Mouse (Mus musculus) layer of hippocampus, adult 8-10 months (tissue): ENCODE results near the gene Sobp. TPM values are rescaled to one million over a fixed set of nuclear protein-coding genes. Genes with fewer than 3 reads are reported as not detected.

Experiments used
- DNase-seq, 2 experiments: peaks; one replicate each; pipeline ENCODE4 v3.0.0; 2022; ENCODE audit warnings: low spot score in 2 of 2
- total RNA-seq, 4 experiments: library from RNA; stranded (reverse); gene quantifications; 2 replicates each; pipeline ENCODE4 v1.2.4; 2022

Gene Sobp
- total RNA-seq, 4 experiments from 2014 or later = 70.2 to 79.5 (median 72.3) TPM

DNA sequence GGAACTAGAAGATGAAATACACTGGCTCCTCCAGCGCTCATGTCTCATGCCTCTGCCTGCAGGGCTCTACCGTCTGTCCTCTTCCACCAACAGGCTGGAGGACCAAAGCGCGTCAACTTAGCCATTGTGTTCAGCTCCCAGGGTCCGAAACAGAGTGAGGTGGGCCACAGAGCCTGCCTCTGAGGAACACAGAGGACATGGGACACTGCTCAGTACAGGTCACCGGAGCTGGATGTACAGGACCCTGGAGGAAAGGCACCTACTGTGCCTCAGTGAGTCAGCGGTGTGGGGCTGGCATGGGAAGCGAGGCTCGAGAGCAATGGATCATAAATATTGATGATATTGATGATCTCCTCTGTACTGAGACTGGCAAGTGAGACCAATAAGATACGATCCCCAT, 175.0 kb downstream of the Sobp start:
- DNase-seq = no peak

DNA sequence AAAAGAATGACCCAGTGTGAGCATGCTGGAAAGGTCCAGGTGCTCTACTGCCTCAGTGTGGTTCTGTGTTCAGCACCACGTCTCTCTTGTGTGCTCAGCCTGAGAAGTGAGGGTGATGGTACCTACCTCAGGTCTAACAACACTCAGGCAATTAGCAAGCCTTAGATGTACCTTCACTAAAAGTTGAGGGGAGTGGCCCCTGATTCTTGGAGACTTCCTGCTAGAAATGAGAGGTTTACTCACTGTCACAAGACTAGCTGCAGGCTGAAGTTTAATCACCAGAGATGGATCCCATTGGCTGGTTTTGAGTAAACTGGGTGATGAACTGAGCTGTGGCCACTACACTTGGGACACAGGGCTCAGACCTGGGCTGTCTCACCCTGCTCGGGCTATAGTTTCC, 177.1 kb downstream of the Sobp start:
- no peak for DNase-seq

DNA sequence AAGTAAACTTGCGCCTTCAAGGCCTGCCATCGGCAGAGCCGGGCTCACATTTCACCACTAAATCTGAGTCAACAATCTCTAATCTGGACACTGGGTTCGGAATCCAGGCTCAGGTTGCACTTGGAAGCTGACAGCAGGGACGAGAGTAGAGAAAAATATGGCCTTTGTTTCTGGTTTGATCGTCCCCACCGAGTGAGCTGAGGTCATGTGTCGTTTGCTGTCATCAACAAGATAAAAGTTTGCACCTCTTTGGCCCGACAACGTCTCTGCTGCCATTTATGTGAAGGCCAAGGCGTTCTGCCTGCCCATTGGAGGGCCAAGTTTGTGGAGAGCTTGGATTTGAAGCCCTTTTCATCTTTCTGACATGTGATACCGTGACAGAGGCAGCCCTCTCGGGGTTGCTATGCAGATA, 178.8 kb downstream of the Sobp start:
- DNase-seq = no peak

- DNase-seq = no peak
These were observed 180.0 kb downstream of the Sobp start for GRCm38 (mm10) chr10:42994331-42994782.

DNA sequence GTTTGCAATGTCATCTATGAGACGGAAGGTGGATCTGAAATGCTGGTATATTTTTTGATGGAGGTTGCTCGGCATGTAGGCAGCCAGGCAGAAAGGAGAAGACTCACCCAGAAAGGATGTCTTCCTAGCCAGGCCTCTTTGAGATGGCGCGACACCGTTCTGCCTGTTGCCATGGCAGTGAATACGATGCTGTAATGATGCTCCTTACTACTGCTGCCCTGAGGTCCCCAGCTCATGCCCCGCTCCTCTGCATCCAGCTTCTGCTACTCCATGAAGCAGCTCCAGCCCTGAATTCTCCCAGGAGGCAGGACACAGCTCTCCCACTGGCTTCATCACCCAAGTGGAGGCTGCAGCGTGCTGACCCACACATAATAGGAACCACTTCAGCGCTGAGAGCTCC, 183.3 kb downstream of the Sobp start:
- no peak for DNase-seq

DNA sequence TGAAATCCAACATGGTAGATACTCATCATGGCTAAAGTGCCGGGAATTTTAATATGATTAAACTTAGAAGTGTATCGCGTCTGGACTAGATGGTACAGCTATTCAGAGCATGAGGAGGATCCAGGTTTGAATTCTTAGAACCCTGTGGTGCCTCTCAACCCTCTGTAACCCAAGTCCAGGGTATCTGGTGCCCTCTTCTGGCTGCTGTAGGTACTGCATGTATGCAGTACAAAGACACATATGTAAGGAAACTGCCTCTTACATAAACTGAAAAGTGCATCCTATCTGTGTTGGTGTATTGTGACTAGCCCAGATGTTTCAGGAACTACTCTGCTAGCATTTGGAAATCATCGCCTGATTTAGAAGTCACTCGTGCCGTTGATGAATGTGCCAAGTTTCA, 184.4 kb downstream of the Sobp start:
- peak in 1 of 2 experiments; percentile 57 for DNase-seq

- DNase-seq = no peak
These were observed 185.7 kb downstream of the Sobp start for GRCm38 (mm10) chr10:42988627-42989026.

DNA sequence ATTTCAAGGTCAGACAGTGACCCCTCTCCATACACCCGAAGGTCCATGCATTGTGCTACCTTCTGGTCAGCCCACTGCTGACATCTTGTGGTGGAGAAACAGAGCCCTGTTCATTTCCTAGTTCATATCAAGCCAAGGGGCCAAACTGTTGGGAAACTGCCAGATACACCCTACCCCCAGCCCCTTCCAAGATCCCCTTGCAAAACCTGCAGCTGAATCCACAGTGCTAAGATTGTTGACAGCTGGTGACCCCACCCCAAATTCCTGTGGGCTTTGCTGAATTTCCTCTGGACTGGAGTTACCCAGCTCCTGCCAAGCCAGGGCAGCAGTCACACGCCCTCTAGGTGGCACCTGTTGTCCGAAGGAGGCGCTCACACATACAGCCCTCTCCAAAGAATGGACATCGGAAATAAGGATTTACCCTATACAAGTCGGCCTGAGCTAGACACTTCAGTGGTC, 186.7 kb downstream of the Sobp start:
- DNase-seq = no peak

- no peak for DNase-seq
These were observed 189.4 kb downstream of the Sobp start for GRCm38 (mm10) chr10:42984886-42985285.

- DNase-seq = no peak
These were observed 193.2 kb downstream of the Sobp start for GRCm38 (mm10) chr10:42980999-42981757.

DNA sequence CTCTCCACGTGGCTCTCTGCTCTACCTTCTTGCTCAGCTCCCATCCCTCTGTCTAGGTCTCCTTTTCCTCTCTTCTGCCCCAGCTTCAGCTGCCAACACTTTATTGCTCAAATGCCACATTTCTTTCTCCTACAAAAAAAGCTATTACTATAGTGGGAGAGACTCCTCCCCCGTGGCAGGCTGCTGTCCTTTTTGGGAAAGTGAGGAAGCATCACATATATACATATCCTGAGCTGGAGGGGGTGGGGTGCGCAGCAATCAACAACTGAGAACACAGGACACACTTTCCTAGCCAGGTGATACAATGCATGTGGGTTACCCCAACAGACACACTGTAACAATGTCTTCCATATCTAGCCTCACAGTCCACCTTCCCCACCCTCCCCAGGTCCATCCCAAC, 196.0 kb downstream of the Sobp start:
- DNase-seq = no peak

DNA sequence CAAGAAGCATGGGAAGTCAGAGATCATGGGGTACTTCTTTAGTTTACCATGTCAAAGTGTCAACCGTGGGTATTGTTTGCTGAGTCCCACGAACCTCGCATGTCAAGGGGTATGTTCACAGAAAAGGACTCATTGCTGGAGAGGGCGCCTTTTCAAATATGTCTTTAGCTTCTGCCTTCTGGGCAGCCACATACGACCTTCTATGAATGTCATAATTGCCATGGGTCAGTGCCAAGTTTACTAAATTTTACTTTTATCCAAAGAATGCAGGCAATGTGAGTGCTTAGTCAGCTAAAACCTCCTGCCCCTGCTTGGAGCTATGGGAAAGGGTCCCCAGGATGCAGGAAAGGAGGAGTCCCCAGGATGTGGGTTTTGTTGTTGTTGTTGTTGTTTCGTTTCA, 197.8 kb downstream of the Sobp start:
- DNase-seq = no peak

DNA sequence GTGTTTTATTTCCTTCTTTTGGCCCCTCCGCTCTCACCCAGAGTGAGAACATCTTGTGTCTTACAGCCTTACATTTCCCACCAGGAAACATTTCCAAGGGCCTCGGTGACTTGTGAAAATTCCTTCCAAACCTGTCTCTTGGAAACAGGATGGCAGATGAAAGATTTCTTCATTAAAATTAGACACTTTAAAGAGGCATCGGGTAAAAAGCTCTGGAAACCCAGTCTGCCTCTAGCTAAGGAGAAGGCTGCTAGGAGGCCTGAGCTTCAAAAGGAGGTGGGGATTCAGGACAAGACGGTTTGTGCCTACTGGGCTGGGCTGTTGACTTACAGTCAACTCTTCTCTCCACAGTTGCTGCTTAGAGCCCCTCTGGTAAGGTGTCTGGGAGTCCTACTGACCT, 200.8 kb downstream of the Sobp start:
- DNase-seq = no peak

DNA sequence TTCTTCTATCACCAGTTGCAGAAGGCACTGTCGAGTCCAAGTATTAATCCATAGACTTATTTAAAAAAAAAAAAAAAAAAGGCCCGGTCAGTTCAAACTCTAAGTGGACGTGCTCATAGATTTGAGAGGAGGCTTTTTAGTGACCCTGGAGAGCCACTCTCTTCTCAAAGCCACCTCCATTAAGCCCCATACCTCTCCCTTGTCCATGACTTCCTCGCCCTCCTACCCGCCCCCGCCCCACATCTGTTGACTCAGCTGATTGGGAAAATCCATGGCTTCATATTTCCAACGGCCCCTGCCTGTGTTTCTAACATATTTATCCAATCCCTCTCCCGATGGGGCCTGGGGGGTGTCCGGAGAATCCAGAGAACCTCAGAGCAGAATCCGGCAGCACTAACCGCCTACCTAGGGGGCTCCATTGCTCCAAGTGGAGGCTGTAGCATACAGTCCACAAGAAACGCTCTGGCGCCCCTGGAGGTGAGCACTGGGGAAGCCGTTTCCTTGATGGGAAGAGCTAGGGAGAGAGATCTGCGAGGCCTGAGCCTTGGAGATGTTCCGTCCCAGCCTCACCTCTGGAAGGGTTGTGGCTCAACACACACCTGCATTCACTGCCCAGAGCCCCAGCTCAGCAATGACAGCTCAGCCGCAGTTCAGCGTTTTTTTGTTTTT, 201.7 kb downstream of the Sobp start:
- DNase-seq = peak in 1 of 2 experiments; percentile 43

DNA sequence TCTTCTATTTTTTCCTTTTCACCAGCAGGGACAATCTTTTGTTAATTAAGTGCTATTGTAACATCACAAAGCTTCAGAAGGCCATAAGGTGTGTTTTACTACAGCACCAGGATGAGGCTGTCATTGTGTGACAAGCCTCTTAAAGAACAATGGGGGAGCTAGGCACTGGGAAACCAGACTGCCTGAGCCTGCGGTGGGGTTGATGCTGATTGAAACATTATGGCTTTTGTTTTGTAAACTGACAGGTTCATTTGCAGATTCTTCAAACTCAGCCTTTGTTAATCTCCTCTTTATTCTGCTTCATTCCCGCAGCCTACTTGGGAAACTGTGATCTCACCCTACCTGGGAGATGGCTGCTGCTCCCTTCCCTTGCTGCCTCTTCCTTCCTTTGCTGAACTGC, 206.0 kb downstream of the Sobp start:
- no peak for DNase-seq

DNA sequence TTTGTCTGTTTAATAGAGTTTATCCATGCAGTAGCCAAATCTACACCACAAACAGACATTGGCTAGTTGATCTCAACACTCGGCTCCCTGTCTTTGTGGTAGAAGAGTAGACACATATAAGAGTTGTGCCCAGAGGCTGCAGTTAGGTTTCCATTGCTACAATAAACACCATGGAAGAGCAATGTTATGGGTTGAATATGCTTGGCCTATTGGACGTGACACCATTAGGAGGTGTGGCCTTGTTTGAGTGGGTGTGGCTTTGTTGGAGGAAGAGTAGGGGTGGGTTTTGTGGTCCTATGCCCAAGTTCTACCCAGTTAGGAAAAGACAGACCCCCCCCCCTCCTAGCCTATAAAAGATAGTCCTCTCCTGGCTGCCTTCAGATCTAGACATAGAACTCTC, 211.3 kb downstream of the Sobp start:
- no peak for DNase-seq

- DNase-seq = no peak
These were observed 211.7 kb downstream of the Sobp start for GRCm38 (mm10) chr10:42962655-42963054.

DNA sequence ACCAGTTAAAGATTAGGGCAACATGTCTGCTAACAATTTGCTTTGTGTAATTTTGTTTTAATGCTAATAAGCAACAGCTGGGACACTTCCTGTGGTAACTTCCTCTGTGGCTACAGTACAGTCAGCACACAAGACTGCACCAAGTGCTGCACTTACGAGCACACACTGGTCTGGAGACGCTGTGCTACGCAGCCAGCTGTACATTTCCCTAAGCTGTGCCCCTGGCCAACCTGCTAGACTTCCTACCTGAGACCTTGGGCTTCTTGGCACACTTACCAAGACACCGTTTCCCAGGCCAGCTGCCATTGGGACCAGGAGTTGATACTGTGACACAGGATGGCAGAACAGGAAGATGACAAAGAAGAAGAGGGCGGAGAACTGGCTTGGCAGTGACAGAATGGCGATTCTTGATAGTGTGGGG, 212.1 kb downstream of the Sobp start:
- no peak for DNase-seq

DNA sequence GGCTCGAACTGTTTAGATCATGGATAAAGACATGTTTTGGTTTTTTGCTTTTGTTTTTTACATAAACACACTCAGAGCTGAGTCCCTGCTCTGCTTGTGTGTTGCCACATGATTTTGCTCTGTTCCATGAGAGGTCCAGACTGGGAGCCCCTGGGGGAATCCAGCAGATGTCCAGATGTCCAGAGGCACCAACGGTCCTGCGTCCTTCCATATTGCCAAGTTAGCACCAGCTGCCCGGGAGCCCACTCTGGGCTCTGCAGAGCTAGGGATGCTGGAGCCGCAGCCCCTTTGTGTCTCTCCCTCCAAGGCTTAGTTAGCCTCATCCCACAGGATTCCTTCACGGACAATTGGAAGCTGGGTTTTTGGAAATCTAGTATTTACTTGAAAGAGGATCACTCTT, 212.6 kb downstream of the Sobp start:
- DNase-seq = no peak

GRCm38 (mm10) chr10:42958686-42959085, 215.6 kb downstream of the Sobp start:
- no peak for DNase-seq

GRCm38 (mm10) chr10:42957881-42958651, 216.3 kb downstream of the Sobp start:
- peak; percentile 36 to 74 for DNase-seq

GRCm38 (mm10) chr10:42955205-42955604, 219.1 kb downstream of the Sobp start:
- DNase-seq = no peak
